Mouse (Mus musculus): Measurements from ENCODE around the gene Olfr135. TPM values are rescaled to one million over a fixed set of nuclear protein-coding genes. Genes with fewer than 3 reads are reported as not detected.

The Olfr135 gene
- total RNA-seq (2015; ENCODE audit: low replicate concordance) (not detected in 2 replicates), total RNA-seq (2017; ENCODE audit: low replicate concordance) (not detected in 2 replicates)

- ATAC-seq (replicated peaks; ENCODE audit: low FRiP score, poor library complexity, severe bottlenecking) = no peak
These were observed at the start of gene Olfr135 for GRCm38 (mm10) chr17:38204035-38204434. Gene Olfr135, plus strand, starts transcription at chr17:38204335.

- ATAC-seq (replicated peaks; ENCODE audit: low FRiP score, poor library complexity, severe bottlenecking) = no peak
These were observed 33.0 kb upstream of the Olfr135 start, which contains the start of gene Olfr134 for GRCm38 (mm10) chr17:38171088-38171487. Gene Olfr134, plus strand, starts transcription at chr17:38171388.

Other genes with a start within 250 kb of the Olfr135 start
- not detected in 2 replicates for gene Olfr129, start 144.3 kb upstream of the Olfr135 start, total RNA-seq (2015; ENCODE audit: low replicate concordance)
- gene Olfr129, start 144.3 kb upstream of the Olfr135 start, total RNA-seq (2017; ENCODE audit: low replicate concordance) = not detected in 2 replicates
- not detected in 2 replicates for gene Olfr130, start 140.4 kb upstream of the Olfr135 start, total RNA-seq (2015; ENCODE audit: low replicate concordance)
- gene Olfr130, start 140.4 kb upstream of the Olfr135 start, total RNA-seq (2017; ENCODE audit: low replicate concordance) = not detected in 2 replicates
- not detected in 2 replicates for gene Olfr131, start 115.6 kb upstream of the Olfr135 start, total RNA-seq (2015; ENCODE audit: low replicate concordance)
- not detected in 2 replicates for gene Olfr131, start 115.6 kb upstream of the Olfr135 start, total RNA-seq (2017; ENCODE audit: low replicate concordance)
- gene Olfr132, start 69.8 kb upstream of the Olfr135 start, total RNA-seq (2015; ENCODE audit: low replicate concordance) = not detected in 2 replicates
- gene Olfr132, start 69.8 kb upstream of the Olfr135 start, total RNA-seq (2017; ENCODE audit: low replicate concordance) = not detected in 2 replicates
- gene Olfr133, start 59.1 kb upstream of the Olfr135 start, total RNA-seq (2015; ENCODE audit: low replicate concordance) = not detected in 2 replicates
- gene Olfr133, start 59.1 kb upstream of the Olfr135 start, total RNA-seq (2017; ENCODE audit: low replicate concordance) = not detected in 2 replicates
- gene Olfr134, start 32.9 kb upstream of the Olfr135 start, total RNA-seq (2015; ENCODE audit: low replicate concordance) = not detected in 2 replicates
- not detected in 2 replicates for gene Olfr134, start 32.9 kb upstream of the Olfr135 start, total RNA-seq (2017; ENCODE audit: low replicate concordance)
- gene Olfr138, start 56.7 kb downstream of the Olfr135 start, total RNA-seq (2015; ENCODE audit: low replicate concordance) = not detected in 2 replicates
- not detected in 2 replicates for gene Olfr138, start 56.7 kb downstream of the Olfr135 start, total RNA-seq (2017; ENCODE audit: low replicate concordance)
- not detected in 2 replicates for gene Olfr137, start 103.2 kb downstream of the Olfr135 start, total RNA-seq (2015; ENCODE audit: low replicate concordance)
- not detected in 2 replicates for gene Olfr137, start 103.2 kb downstream of the Olfr135 start, total RNA-seq (2017; ENCODE audit: low replicate concordance)
- not detected in 2 replicates for gene Olfr136, start 125.5 kb downstream of the Olfr135 start, total RNA-seq (2015; ENCODE audit: low replicate concordance)
- gene Olfr136, start 125.5 kb downstream of the Olfr135 start, total RNA-seq (2017; ENCODE audit: low replicate concordance) = not detected in 2 replicates
- gene Esp36, start 215.8 kb downstream of the Olfr135 start, total RNA-seq (2015; ENCODE audit: low replicate concordance) = not detected in 2 replicates
- not detected in 2 replicates for gene Esp36, start 215.8 kb downstream of the Olfr135 start, total RNA-seq (2017; ENCODE audit: low replicate concordance)

Measured in erythroid progenitor cell, adult 5-6 weeks (primary cell).